Mouse (Mus musculus) olfactory bulb, adult 2 months (tissue): ENCODE results near the gene Sft2d2. TPM values are rescaled to one million over a fixed set of nuclear protein-coding genes. Genes with fewer than 3 reads are reported as not detected.

ENCODE experiments used
- H3K27ac ChIP-seq: fragments of 200-500 bp; 2 replicates; pipeline ENCODE4 v1.5.1; 2012; ENCODE audit warnings: low read depth, low read length; ENCODE audit not compliant: insufficient read depth
- H3K4me1 ChIP-seq: fragments of 200-500 bp; 2 replicates; pipeline ENCODE4 v1.6.1; 2012; ENCODE audit warnings: low read length; ENCODE audit not compliant: control insufficient read depth, insufficient read depth
- H3K4me3 ChIP-seq: fragments of 200-500 bp; 2 replicates; pipeline ENCODE4 v1.5.1; 2012; ENCODE audit warnings: mild to moderate bottlenecking, low read depth, low read length, moderate library complexity; ENCODE audit not compliant: insufficient read depth
- CTCF ChIP-seq: fragments of 200-500 bp; IDR thresholded peaks from 2 replicates; pipeline ENCODE4 v1.5.1; 2012; ENCODE audit warnings: low read depth, mild to moderate bottlenecking, low read length, moderate library complexity; ENCODE audit not compliant: insufficient read depth
- POLR2A ChIP-seq: fragments of 200-500 bp; IDR thresholded peaks from 2 replicates; pipeline ENCODE4 v1.6.1; 2012; ENCODE audit warnings: mild to moderate bottlenecking, low read depth, low read length, moderate library complexity; ENCODE audit not compliant: insufficient read depth
- WGBS: fragments of 180-500 bp; shearing (Covaris S2); methylation state at CpG from one replicate; pipeline ENCODE4 v1.1.7; 2018; 5-methylcytosine and 5-hydroxymethylcytosine counted together
- polyA plus RNA-seq: library from polyadenylated mRNA; stranded (reverse); fragments of >200 nt; gene quantifications from 2 replicates; pipeline ENCODE4 v1.2.4, GENCODE M21; 2012; ENCODE audit warnings: low replicate concordance; ENCODE audit not compliant: missing spikeins, insufficient read depth, insufficient read length

The Sft2d2 gene
- polyA plus RNA-seq, 1 experiment, result not detected

GRCm38 (mm10) chr1:165192714-165193264 lies 1.4 kb downstream of the Sft2d2 start:
- Histone ChIP-seq H3K4me3 (no peak overlapping the region), H3K27ac (no peak overlapping the region), H3K4me1 (peaks cover 26% of the 10 kb centered on the region)
- 89% methylated on average over 10 of the region's 10 CpGs for WGBS
- TF ChIP-seq POLR2A, result no peak
- TF ChIP-seq CTCF, result no peak

GRCm38 (mm10) chr1:165192102-165192501 lies 2.1 kb downstream of the Sft2d2 start:
- Histone ChIP-seq H3K27ac (no peak overlapping the region), H3K4me1 (peaks cover 27% of the 10 kb centered on the region), H3K4me3 (no peak overlapping the region)
- TF ChIP-seq CTCF, result no peak
- no peak for TF ChIP-seq POLR2A
- WGBS, result 83% methylated on average over 4 of the region's 4 CpGs

- Histone ChIP-seq H3K4me3 (no peak overlapping the region), H3K4me1 (peaks cover 32% of the 10 kb centered on the region), H3K27ac (0 out of 2 replicates have a peak overlapping the region, but pooled peaks have one; percentile 28)
- 61% methylated on average over 13 of the region's 13 CpGs for WGBS
- TF ChIP-seq POLR2A (no peak), CTCF (no peak)
These were observed 2.6 kb downstream of the Sft2d2 start for GRCm38 (mm10) chr1:165191611-165192010.

GRCm38 (mm10) chr1:165190571-165191273 lies 3.5 kb downstream of the Sft2d2 start:
- H3K27ac ChIP-seq, result no peak overlapping the region
- TF ChIP-seq CTCF (no peak), POLR2A (no peak)
- no peak overlapping the region for H3K4me3 ChIP-seq
- peaks cover 35% of the 10 kb centered on the region for H3K4me1 ChIP-seq
- 73% methylated on average over 10 of the region's 10 CpGs for WGBS

- H3K4me1 ChIP-seq, result peaks cover 35% of the 10 kb centered on the region
- WGBS, result 70% methylated on average over 6 of the region's 6 CpGs
- TF ChIP-seq POLR2A, result no peak
- no peak for TF ChIP-seq CTCF
These were observed 4.2 kb downstream of the Sft2d2 start for GRCm38 (mm10) chr1:165190068-165190467.

GRCm38 (mm10) chr1:165188806-165189580 lies 5.2 kb downstream of the Sft2d2 start:
- Histone ChIP-seq H3K27ac (no peak overlapping the region), H3K4me1 (peaks cover 34% of the 10 kb centered on the region), H3K4me3 (no peak overlapping the region)
- TF ChIP-seq CTCF (no peak), POLR2A (no peak)
- 91% methylated on average over 10 of the region's 10 CpGs for WGBS

More at GRCm38 (mm10) chr1:165190068-165190467, 4.2 kb downstream of the Sft2d2 start:
- no peak overlapping the region for H3K27ac ChIP-seq
- no peak overlapping the region for H3K4me3 ChIP-seq

- TF ChIP-seq POLR2A, result no peak
- no peak for TF ChIP-seq CTCF
- Histone ChIP-seq H3K4me3 (no peak overlapping the region), H3K27ac (peak overlapping the region; percentile 46), H3K4me1 (peaks cover 30% of the 10 kb centered on the region)
- 38% methylated on average over 5 of the region's 5 CpGs for WGBS
These were observed 6.9 kb downstream of the Sft2d2 start for GRCm38 (mm10) chr1:165187357-165187756.

GRCm38 (mm10) chr1:165186491-165186890 lies 7.7 kb downstream of the Sft2d2 start:
- no peak overlapping the region for H3K4me3 ChIP-seq
- no peak overlapping the region for H3K27ac ChIP-seq
- no peak for TF ChIP-seq POLR2A
- WGBS, result 71% methylated on average over 12 of the region's 12 CpGs
- peaks cover 30% of the 10 kb centered on the region for H3K4me1 ChIP-seq

- WGBS, result 53% methylated on average over 7 of the region's 7 CpGs
- Histone ChIP-seq H3K4me1 (peaks cover 30% of the 10 kb centered on the region), H3K27ac (no peak overlapping the region), H3K4me3 (no peak overlapping the region)
- TF ChIP-seq POLR2A (no peak), CTCF (no peak)
These were observed 9.1 kb downstream of the Sft2d2 start for GRCm38 (mm10) chr1:165185116-165185515.
